In genomic region chr1:135719983-135720382, GRCm38 (mm10) we compare ENCODE assay signal across 7 mouse cellular contexts. TPM values are rescaled to one million over a fixed set of nuclear protein-coding genes. Genes with fewer than 3 reads are reported as not detected.
A peak's percentile ranks its signal among the peaks of the same experiment; 100 is the strongest.
DNase-seq lines count a peak whose midpoint lies in the region; ATAC-seq and TF ChIP-seq lines count a peak whose summit lies in the region.

Gene Csrp1, plus strand, starts transcription at chr1:135720061.

- H3K9me3 ChIP-seq in ES-E14 (ENCODE audit: control insufficient read depth, insufficient read depth, low read depth, low read length): no peaks in the 10 kb centered on the region
- H3K9me3 ChIP-seq in forebrain, embryonic 15.5 days: no peaks in the 10 kb centered on the region
- H3K9me3 ChIP-seq in hindbrain, embryonic 11.5 days (ENCODE audit: control insufficient read depth, low read length): no peaks in the 10 kb centered on the region
- H3K9me3 ChIP-seq in liver, embryonic 13.5 days (replicated peaks): no peaks in the 10 kb centered on the region

- in situ Hi-C loops in ES-E14 (cut with MboI; ENCODE audit: low sequenced_read_pairs in 2 of 2, unreplicated experiment in 2 of 2): no loop called here

- no peak within 1 kb of the TSS for H3K4me3 ChIP-seq in ES-E14 (ENCODE audit: insufficient read depth in 1 of 2, low read depth in 1 of 2, low read length in 2 of 2, poor library complexity in 1 of 2, severe bottlenecking in 1 of 2)
- H3K4me3 ChIP-seq in forebrain, embryonic 15.5 days: no peak within 1 kb of the TSS
- H3K4me3 ChIP-seq in hindbrain, embryonic 11.5 days (ENCODE audit: low read depth, low read length): no peak within 1 kb of the TSS
- no peak within 1 kb of the TSS for H3K4me3 ChIP-seq in liver, embryonic 13.5 days (replicated peaks)

- no peaks in the 10 kb centered on the region for H3K36me3 ChIP-seq in ES-E14 (ENCODE audit: control insufficient read depth, insufficient read depth, low read length, poor library complexity, severe bottlenecking)
- H3K36me3 ChIP-seq in forebrain, embryonic 15.5 days: no peaks in the 10 kb centered on the region
- H3K36me3 ChIP-seq in hindbrain, embryonic 11.5 days (ENCODE audit: control insufficient read depth, insufficient read depth, low read length): no peaks in the 10 kb centered on the region
- no peaks in the 10 kb centered on the region for H3K36me3 ChIP-seq in liver, embryonic 13.5 days

- peak; percentile 20 for ATAC-seq in CD4-positive, CD25-positive, alpha-beta regulatory T cell, adult 4 months
- ATAC-seq in forebrain, embryonic 15.5 days (replicated peaks): no peak
- no peak for ATAC-seq in hindbrain, embryonic 11.5 days (ENCODE audit: low FRiP score)
- ATAC-seq in liver, embryonic 13.5 days (ENCODE audit: low read depth): no peak

- H3K9ac ChIP-seq in ES-E14 (ENCODE audit: insufficient read depth, low read depth, low read length, poor library complexity, severe bottlenecking): peak within 1 kb of the TSS; percentile 15; the same call in 1 of the 2 replicates
- no peak within 1 kb of the TSS for H3K9ac ChIP-seq in forebrain, embryonic 15.5 days (replicated peaks)
- no peak within 1 kb of the TSS for H3K9ac ChIP-seq in hindbrain, embryonic 11.5 days (ENCODE audit: low read depth, low read length)
- no peak within 1 kb of the TSS for H3K9ac ChIP-seq in liver, embryonic 13.5 days

- peaks cover 2 to 8% of the 10 kb centered on the region in 2 experiments; a peak in 3 of 4 replicates for H3K4me1 ChIP-seq in ES-E14 (ENCODE audit: control insufficient read depth in 2 of 2, insufficient read depth in 2 of 2, low read length in 2 of 2, poor library complexity in 1 of 2)
- peaks cover 4% of the 10 kb centered on the region; the same call in 1 of the 2 replicates for H3K4me1 ChIP-seq in forebrain, embryonic 15.5 days
- no peaks in the 10 kb centered on the region; the same call in 1 of the 2 replicates for H3K4me1 ChIP-seq in hindbrain, embryonic 11.5 days (replicated peaks; ENCODE audit: control insufficient read depth, insufficient read depth, low read length)
- peaks cover 37% of the 10 kb centered on the region for H3K4me1 ChIP-seq in liver, embryonic 13.5 days (replicated peaks)

- 76% methylated on average over 6 of the region's 6 CpGs for WGBS in forebrain, embryonic 15.5 days
- WGBS in hindbrain, embryonic 11.5 days: 71% methylated on average over 6 of the region's 6 CpGs
- 36% methylated on average over 6 of the region's 6 CpGs for WGBS in liver, embryonic 13.5 days (ENCODE audit: insufficient replicate concordance)

- no peaks in the 10 kb centered on the region for H3K27me3 ChIP-seq in forebrain, embryonic 15.5 days
- H3K27me3 ChIP-seq in hindbrain, embryonic 11.5 days (ENCODE audit: control insufficient read depth, insufficient read depth, low read length): no peaks in the 10 kb centered on the region
- H3K27me3 ChIP-seq in liver, embryonic 13.5 days: no peaks in the 10 kb centered on the region

- DNase-seq in ES-E14 (ENCODE audit: low read depth, low spot score): no peak
- DNase-seq in hindbrain, embryonic 11.5 days (ENCODE audit: low spot score): no peak
- no peak for DNase-seq in liver, embryonic 13.5 days
- DNase-seq in embryo, embryonic 9.5 days (ENCODE audit: extremely low spot score): no peak
- DNase-seq in cerebellum, adult 8-10 months: no peak

- H3K27ac ChIP-seq in ES-E14 (ENCODE audit: insufficient read depth, low read depth, low read length, poor library complexity, severe bottlenecking): no peak within 1 kb of the TSS
- H3K27ac ChIP-seq in forebrain, embryonic 15.5 days (replicated peaks): no peak within 1 kb of the TSS
- no peak within 1 kb of the TSS for H3K27ac ChIP-seq in hindbrain, embryonic 11.5 days (ENCODE audit: low read depth, low read length)
- H3K27ac ChIP-seq in liver, embryonic 13.5 days: no peak within 1 kb of the TSS

- H3K4me2 ChIP-seq in forebrain, embryonic 15.5 days (replicated peaks): no peak within 1 kb of the TSS
- no peak within 1 kb of the TSS for H3K4me2 ChIP-seq in hindbrain, embryonic 11.5 days (replicated peaks; ENCODE audit: low read depth, low read length)
- peak within 1 kb of the TSS; percentile 28; the same call in 1 of the 2 replicates for H3K4me2 ChIP-seq in liver, embryonic 13.5 days

TF ChIP-seq in ES-E14, 5 proteins besides CTCF, POLR2A, EP300 and RAD21:
- TF ChIP-seq ZNF384 (IDR thresholded peaks at IDR 0.05; ENCODE audit: low read depth, low read length) (no peak), HCFC1 (IDR thresholded peaks at IDR 0.05; ENCODE audit: borderline replicate concordance, insufficient read depth, low read length) (no peak), ZC3H11A (IDR thresholded peaks at IDR 0.05; ENCODE audit: borderline replicate concordance, low read depth, low read length) (no peak), MAFK (IDR thresholded peaks at IDR 0.05; ENCODE audit: insufficient read depth, low read depth, low read length) (no peak), CHD2 (IDR thresholded peaks at IDR 0.05; ENCODE audit: low read depth, low read length) (no peak)

RNA-seq across cellular contexts. Expression of gene Csrp1, which starts in this region (rescaled TPM):
- 10 to 100 TPM; 21.7 to 38.1 TPM for polyA plus RNA-seq in CD4-positive, CD25-positive, alpha-beta regulatory T cell, adult 4 months (2017; shearing (Covaris generic))
- 91.6 and 131 TPM in 2 replicates for total RNA-seq in ES-E14 (2012; rRNA removed)
- polyA plus RNA-seq in forebrain, embryonic 15.5 days (2015; fragmentation: Nextera tagmentation; extraction: Ambion mirVana): 17.7 and 18.0 TPM in 2 replicates
- 42.2 and 42.8 TPM in 2 replicates for polyA plus RNA-seq in hindbrain, embryonic 11.5 days (2014; fragmentation: Nextera tagmentation; extraction: Ambion mirVana)
- 33.8 and 36.8 TPM in 2 replicates for polyA plus RNA-seq in liver, embryonic 13.5 days (2015; fragmentation: Nextera tagmentation; extraction: Ambion mirVana)
